ENCODE assay signal across 38 mouse cellular contexts in genomic region chr2:55447298-55447697, GRCm38 (mm10). TPM values are rescaled to one million over a fixed set of nuclear protein-coding genes. Genes with fewer than 3 reads are reported as not detected.
"Had no signal": no experiment of that assay in that cellular context is flagged by ENCODE, and none has a peak within 500 bp of the region (broad histone marks: within the 10 kb centered on the region; RNA-seq: fewer than 3 reads in every experiment).

No protein-coding gene starts in this region.

- H3K4me3 ChIP-seq: left cerebral cortex, adult 2 months; limb, embryonic 10.5 days; limb, embryonic 12.5 days; limb, embryonic 13.5 days; limb, embryonic 15.5 days; liver, embryonic 12.5 days; liver, embryonic 13.5 days; liver, embryonic 15.5 days; lung, embryonic 15.5 days; megakaryocyte, embryonic 14.5 days; midbrain, embryonic 10.5 days; midbrain, embryonic 12.5 days; midbrain, embryonic 13.5 days; midbrain, embryonic 15.5 days; myocyte had no signal

- H3K27me3 ChIP-seq: limb, embryonic 12.5 days; limb, embryonic 13.5 days; limb, embryonic 15.5 days; liver, embryonic 12.5 days; liver, embryonic 13.5 days; liver, embryonic 15.5 days; lung, embryonic 15.5 days; megakaryocyte, embryonic 14.5 days; midbrain, embryonic 12.5 days; midbrain, embryonic 13.5 days; midbrain, embryonic 15.5 days had no signal

- H3K9me3 ChIP-seq: limb, embryonic 10.5 days; limb, embryonic 12.5 days; limb, embryonic 13.5 days; limb, embryonic 15.5 days; liver, embryonic 12.5 days; liver, embryonic 13.5 days; liver, embryonic 15.5 days; lung, embryonic 15.5 days; megakaryocyte, embryonic 14.5 days; midbrain, embryonic 10.5 days; midbrain, embryonic 12.5 days; midbrain, embryonic 13.5 days; midbrain, embryonic 15.5 days had no signal

- H3K27ac ChIP-seq: left cerebral cortex, adult 2 months; limb, embryonic 10.5 days; limb, embryonic 12.5 days; limb, embryonic 13.5 days; limb, embryonic 15.5 days; liver, embryonic 12.5 days; liver, embryonic 13.5 days; liver, embryonic 14.5 days; liver, embryonic 15.5 days; lung, embryonic 15.5 days; macrophage; midbrain, embryonic 10.5 days; midbrain, embryonic 12.5 days; midbrain, embryonic 13.5 days; midbrain, embryonic 15.5 days had no signal

- H3K36me3 ChIP-seq: limb, embryonic 10.5 days; limb, embryonic 12.5 days; limb, embryonic 13.5 days; limb, embryonic 15.5 days; liver, embryonic 12.5 days; liver, embryonic 13.5 days; liver, embryonic 15.5 days; lung, embryonic 15.5 days; midbrain, embryonic 10.5 days; midbrain, embryonic 12.5 days; midbrain, embryonic 13.5 days; midbrain, embryonic 15.5 days had no signal

- ATAC-seq: liver, embryonic 12.5 days; liver, postnatal 0 days; lung, postnatal 0 days; midbrain, embryonic 13.5 days; midbrain, embryonic 15.5 days; midbrain, embryonic 16.5 days had no signal

- H3K4me1 ChIP-seq: limb, embryonic 10.5 days; limb, embryonic 12.5 days; limb, embryonic 13.5 days; limb, embryonic 15.5 days; liver, embryonic 12.5 days; liver, embryonic 13.5 days; liver, embryonic 15.5 days; lung, embryonic 15.5 days; megakaryocyte, embryonic 14.5 days; midbrain, embryonic 15.5 days had no signal

- DNase-seq: left cerebral cortex, postnatal 4 days; liver; liver, embryonic 13.5 days; liver, postnatal 0 days; lung, adult 18-20 months; lung, adult 2 months; lung, embryonic 14.5 days; lung, postnatal 10 days; lung, postnatal 14 days; lung, postnatal 36 days; lung, postnatal 4 days; midbrain, embryonic 14.5 days had no signal

- H3K4me2 ChIP-seq: limb, embryonic 12.5 days; limb, embryonic 13.5 days; limb, embryonic 15.5 days; liver, embryonic 11.5 days; liver, embryonic 12.5 days; liver, embryonic 13.5 days; liver, embryonic 15.5 days; lung, embryonic 14.5 days; lung, embryonic 15.5 days; midbrain, embryonic 11.5 days; midbrain, embryonic 12.5 days; midbrain, embryonic 13.5 days; midbrain, embryonic 15.5 days had no signal

- H3K9ac ChIP-seq: limb, embryonic 12.5 days; limb, embryonic 13.5 days; limb, embryonic 15.5 days; liver, embryonic 12.5 days; liver, embryonic 13.5 days; liver, embryonic 14.5 days; liver, embryonic 15.5 days; liver, postnatal 0 days; lung, embryonic 14.5 days; lung, embryonic 15.5 days; midbrain, embryonic 12.5 days; midbrain, embryonic 13.5 days; midbrain, embryonic 15.5 days had no signal

RNA-seq across cellular contexts. Expression of gene Kcnj3, which starts 11.5 kb away (rescaled TPM):
- total RNA-seq: liver, adult 2 months; megakaryocyte progenitor cell, adult 5-6 weeks; megakaryocyte, adult 5-6 weeks; megakaryocyte-erythroid progenitor cell, adult 5-6 weeks; monocyte, adult 5-6 weeks had no signal
- polyA plus RNA-seq: liver, adult 2 months; liver, embryonic 15.5 days; liver, embryonic 16.5 days; liver, postnatal 0 days; macrophage; myocyte had no signal
